Mouse (Mus musculus) stomach, embryonic 15.5 days (tissue): ENCODE measurements around the gene Sgsm3. TPM values are rescaled to one million over a fixed set of nuclear protein-coding genes. Genes with fewer than 3 reads are reported as not detected.

Experiments used
- ATAC-seq: fragments of 200-750 bp; cut with Nextera tagmentation; 2 replicates; pipeline ENCODE4 v1.8.0; 2017; ENCODE audit warnings: low read depth, moderate number of reproducible peaks, moderate TSS enrichment; ENCODE audit not compliant: insufficient read depth, low FRiP score
- H3K27ac ChIP-seq: fragments of 300-500 bp; sonication (generic); 2 replicates; pipeline ENCODE4 v1.5.1; 2015; ENCODE audit warnings: mild to moderate bottlenecking, inconsistent platforms
- H3K27me3 ChIP-seq: fragments of 300-500 bp; sonication (generic); replicated peaks from 2 replicates; pipeline ENCODE4 v1.6.1; 2015; ENCODE audit warnings: inconsistent platforms
- H3K36me3 ChIP-seq: fragments of 300-500 bp; sonication (generic); 2 replicates; pipeline ENCODE4 v1.6.1; 2015; ENCODE audit warnings: inconsistent platforms
- H3K4me1 ChIP-seq: fragments of 300-500 bp; sonication (generic); 2 replicates; pipeline ENCODE4 v1.6.1; 2015; ENCODE audit warnings: inconsistent platforms
- H3K4me2 ChIP-seq: fragments of 300-500 bp; sonication (generic); 2 replicates; pipeline ENCODE4 v1.6.1; 2015; ENCODE audit warnings: mild to moderate bottlenecking, inconsistent platforms
- H3K4me3 ChIP-seq: fragments of 300-500 bp; sonication (generic); replicated peaks from 2 replicates; pipeline ENCODE4 v1.5.1; 2015; ENCODE audit warnings: inconsistent platforms
- H3K9ac ChIP-seq: fragments of 300-500 bp; sonication (generic); 2 replicates; pipeline ENCODE4 v1.6.1; 2015; ENCODE audit warnings: inconsistent platforms
- H3K9me3 ChIP-seq: fragments of 300-500 bp; sonication (generic); 2 replicates; pipeline ENCODE4 v1.6.1; 2016; ENCODE audit warnings: inconsistent platforms
- whole genome bisulfite sequencing: fragments of 180-500 bp; shearing (Covaris S2); methylation state at CpG from one replicate; pipeline ENCODE4 v1.1.7; 2015; 5-methylcytosine and 5-hydroxymethylcytosine counted together
- polyA plus RNA-seq: library from polyadenylated mRNA; unstranded; fragments of >200 nt; fragmentation: Nextera tagmentation; extraction: Ambion mirVana; gene quantifications from 2 replicates; pipeline ENCODE4 v1.2.1, GENCODE M21; 2015

Sgsm3 gene
- polyA plus RNA-seq, 1 experiment from 2014 or later, result 43.9 TPM

GRCm38 (mm10) chr15:80948145-80949135, 29.1 kb upstream of the Sgsm3 start, which contains the start of gene Adsl:
Adsl (plus strand) TSS chr15:80948490.
- Histone ChIP-seq H3K9me3 (no peaks in the 10 kb centered on the region), H3K4me3 (peak within 1 kb of the TSS; percentile 93), H3K36me3 (peaks cover 9% of the 10 kb centered on the region; the same call in 1 of the 2 replicates), H3K9ac (peak within 1 kb of the TSS; percentile 74), H3K4me1 (peaks cover 9% of the 10 kb centered on the region), H3K4me2 (peak within 1 kb of the TSS; percentile 69), H3K27ac (peak within 1 kb of the TSS; percentile 88), H3K27me3 (no peaks in the 10 kb centered on the region)
- WGBS, result under 1% methylated on average over 63 of the region's 63 CpGs
- peak; percentile 93 for ATAC-seq

- 40% methylated on average over 4 of the region's 4 CpGs for WGBS
- no peaks in the 10 kb centered on the region for H3K27me3 ChIP-seq
- peaks cover 17% of the 10 kb centered on the region; the same call in 1 of the 2 replicates for H3K36me3 ChIP-seq
- H3K27ac ChIP-seq, result no peak overlapping the region
- H3K4me2 ChIP-seq, result peak overlapping the region; percentile 69
- no peak for ATAC-seq
- H3K9me3 ChIP-seq, result no peaks in the 10 kb centered on the region
- H3K4me1 ChIP-seq, result peaks cover 9% of the 10 kb centered on the region
- 0 out of 2 replicates have a peak overlapping the region, but pooled peaks have one; percentile 74 for H3K9ac ChIP-seq
- peak overlapping the region; percentile 93 for H3K4me3 ChIP-seq
These were observed 28.1 kb upstream of the Sgsm3 start for GRCm38 (mm10) chr15:80949431-80949830.

GRCm38 (mm10) chr15:80950055-80950454, 27.5 kb upstream of the Sgsm3 start:
- Histone ChIP-seq H3K27ac (no peak overlapping the region), H3K36me3 (peaks cover 24% of the 10 kb centered on the region), H3K27me3 (no peaks in the 10 kb centered on the region), H3K4me1 (peaks cover 9% of the 10 kb centered on the region), H3K4me3 (0 out of 2 replicates have a peak overlapping the region, but pooled peaks have one; percentile 93), H3K4me2 (peak overlapping the region; percentile 69), H3K9ac (no peak overlapping the region), H3K9me3 (no peaks in the 10 kb centered on the region)
- WGBS, result 88% methylated on average over 7 of the region's 7 CpGs
- no peak for ATAC-seq

- Histone ChIP-seq H3K36me3 (peaks cover 44% of the 10 kb centered on the region), H3K27me3 (no peaks in the 10 kb centered on the region), H3K9me3 (no peaks in the 10 kb centered on the region), H3K4me3 (no peak overlapping the region), H3K4me1 (peaks cover 9% of the 10 kb centered on the region), H3K27ac (no peak overlapping the region), H3K4me2 (no peak overlapping the region), H3K9ac (no peak overlapping the region)
- 80% methylated on average over 9 of the region's 9 CpGs for WGBS
- no peak; the same call in 1 of the 2 replicates for ATAC-seq
These were observed 23.6 kb upstream of the Sgsm3 start for GRCm38 (mm10) chr15:80953971-80954370.

GRCm38 (mm10) chr15:80954861-80955260, 22.7 kb upstream of the Sgsm3 start:
- Histone ChIP-seq H3K4me3 (no peak overlapping the region), H3K27me3 (no peaks in the 10 kb centered on the region), H3K27ac (no peak overlapping the region), H3K4me2 (no peak overlapping the region), H3K9ac (no peak overlapping the region), H3K36me3 (peaks cover 44% of the 10 kb centered on the region), H3K4me1 (peaks cover 2% of the 10 kb centered on the region), H3K9me3 (no peaks in the 10 kb centered on the region)
- 82% methylated on average over 3 of the region's 3 CpGs for WGBS
- no peak for ATAC-seq

- Histone ChIP-seq H3K4me3 (no peak overlapping the region), H3K36me3 (peaks cover 55% of the 10 kb centered on the region), H3K4me2 (no peak overlapping the region), H3K9me3 (no peaks in the 10 kb centered on the region), H3K9ac (no peak overlapping the region), H3K27ac (no peak overlapping the region), H3K4me1 (no peaks in the 10 kb centered on the region), H3K27me3 (no peaks in the 10 kb centered on the region)
- ATAC-seq, result no peak
- 92% methylated on average over 12 of the region's 12 CpGs for WGBS
These were observed 21.6 kb upstream of the Sgsm3 start for GRCm38 (mm10) chr15:80955836-80956438.

- H3K4me3 ChIP-seq, result no peak overlapping the region
- no peak overlapping the region for H3K4me2 ChIP-seq
- H3K4me1 ChIP-seq, result no peaks in the 10 kb centered on the region
- WGBS, result 88% methylated on average over 1 of the region's 1 CpGs
- no peak overlapping the region for H3K27ac ChIP-seq
- no peak for ATAC-seq
- no peaks in the 10 kb centered on the region for H3K27me3 ChIP-seq
- H3K9me3 ChIP-seq, result no peaks in the 10 kb centered on the region
- no peak overlapping the region for H3K9ac ChIP-seq
- H3K36me3 ChIP-seq, result peaks cover 50% of the 10 kb centered on the region
These were observed 8.2 kb upstream of the Sgsm3 start for GRCm38 (mm10) chr15:80969371-80969770.

GRCm38 (mm10) chr15:80974311-80974710, 3.3 kb upstream of the Sgsm3 start:
- Histone ChIP-seq H3K9me3 (no peaks in the 10 kb centered on the region), H3K36me3 (peaks cover 7% of the 10 kb centered on the region), H3K27ac (no peak overlapping the region), H3K4me1 (0 out of 2 replicates have a peak, but pooled peaks cover 4% of the 10 kb centered on the region), H3K27me3 (no peaks in the 10 kb centered on the region), H3K4me2 (no peak overlapping the region), H3K4me3 (no peak overlapping the region), H3K9ac (no peak overlapping the region)
- no peak for ATAC-seq
- 25% methylated on average over 5 of the region's 5 CpGs for WGBS

- H3K9me3 ChIP-seq, result no peaks in the 10 kb centered on the region
- H3K9ac ChIP-seq, result no peak overlapping the region
- H3K36me3 ChIP-seq, result no peaks in the 10 kb centered on the region
- H3K4me1 ChIP-seq, result 0 out of 2 replicates have a peak, but pooled peaks cover 7% of the 10 kb centered on the region
- no peaks in the 10 kb centered on the region for H3K27me3 ChIP-seq
- H3K4me3 ChIP-seq, result no peak overlapping the region
- no peak overlapping the region; the same call in 1 of the 2 replicates for H3K27ac ChIP-seq
- 64% methylated on average over 3 of the region's 3 CpGs for WGBS
- no peak overlapping the region for H3K4me2 ChIP-seq
- ATAC-seq, result no peak
These were observed 1.9 kb upstream of the Sgsm3 start for GRCm38 (mm10) chr15:80975666-80976065.

- no peaks in the 10 kb centered on the region for H3K36me3 ChIP-seq
- no peak overlapping the region for H3K9ac ChIP-seq
- no peak overlapping the region for H3K27ac ChIP-seq
- H3K9me3 ChIP-seq, result no peaks in the 10 kb centered on the region
- H3K4me1 ChIP-seq, result 0 out of 2 replicates have a peak, but pooled peaks cover 7% of the 10 kb centered on the region
- no peak overlapping the region for H3K4me3 ChIP-seq
- no peak overlapping the region for H3K4me2 ChIP-seq
- H3K27me3 ChIP-seq, result no peaks in the 10 kb centered on the region
- no peak for ATAC-seq
- 69% methylated on average over 4 of the region's 4 CpGs for WGBS
These were observed 2.0 kb downstream of the Sgsm3 start for GRCm38 (mm10) chr15:80979611-80980010.

- ATAC-seq, result no peak
- Histone ChIP-seq H3K27ac (peak overlapping the region; percentile 16; the same call in 1 of the 2 replicates), H3K27me3 (no peaks in the 10 kb centered on the region), H3K9ac (no peak overlapping the region), H3K36me3 (no peaks in the 10 kb centered on the region), H3K4me1 (0 out of 2 replicates have a peak, but pooled peaks cover 7% of the 10 kb centered on the region), H3K4me3 (no peak overlapping the region), H3K9me3 (no peaks in the 10 kb centered on the region), H3K4me2 (no peak overlapping the region)
- WGBS, result 80% methylated on average over 4 of the region's 4 CpGs
These were observed 3.6 kb downstream of the Sgsm3 start for GRCm38 (mm10) chr15:80981176-80981575.

- H3K9ac ChIP-seq, result no peak overlapping the region
- WGBS, result 80% methylated on average over 2 of the region's 2 CpGs
- no peak overlapping the region for H3K4me3 ChIP-seq
- no peaks in the 10 kb centered on the region for H3K9me3 ChIP-seq
- H3K27ac ChIP-seq, result peak overlapping the region; percentile 13
- H3K36me3 ChIP-seq, result no peaks in the 10 kb centered on the region
- ATAC-seq, result peak; percentile 78
- H3K4me2 ChIP-seq, result no peak overlapping the region
- 0 out of 2 replicates have a peak, but pooled peaks cover 7% of the 10 kb centered on the region for H3K4me1 ChIP-seq
- no peaks in the 10 kb centered on the region for H3K27me3 ChIP-seq
These were observed 5.7 kb downstream of the Sgsm3 start for GRCm38 (mm10) chr15:80983264-80983663.
